Mouse (Mus musculus) skeletal muscle tissue, adult 2 months (tissue): ENCODE data around the gene Wwp2.

Experiments used
- DNase-seq: peaks from one replicate; pipeline ENCODE4 v3.0.0-alpha.2; 2012; ENCODE audit warnings: low read depth, low spot score

Gene Wwp2

DNA sequence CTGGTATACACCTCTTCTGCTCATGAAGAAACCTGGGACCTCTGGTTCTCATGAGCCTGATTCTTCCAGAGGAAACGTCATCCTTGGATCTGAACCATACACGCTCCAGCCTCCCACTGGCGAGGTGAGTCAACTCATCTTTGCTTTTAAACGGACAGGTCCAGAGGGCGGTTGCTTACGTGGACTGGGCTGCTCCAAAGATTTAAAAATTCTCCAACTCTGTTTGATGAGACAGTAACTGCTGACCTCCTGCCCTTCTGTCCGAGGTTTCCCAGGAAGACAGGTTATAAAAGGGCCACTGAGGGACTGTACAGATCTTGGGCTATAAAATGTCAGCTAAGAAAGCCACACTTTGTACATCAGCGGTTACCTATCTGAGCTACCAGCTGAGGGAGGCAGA, 5.3 kb upstream of the Wwp2 start:
- DNase-seq, result no peak

DNA sequence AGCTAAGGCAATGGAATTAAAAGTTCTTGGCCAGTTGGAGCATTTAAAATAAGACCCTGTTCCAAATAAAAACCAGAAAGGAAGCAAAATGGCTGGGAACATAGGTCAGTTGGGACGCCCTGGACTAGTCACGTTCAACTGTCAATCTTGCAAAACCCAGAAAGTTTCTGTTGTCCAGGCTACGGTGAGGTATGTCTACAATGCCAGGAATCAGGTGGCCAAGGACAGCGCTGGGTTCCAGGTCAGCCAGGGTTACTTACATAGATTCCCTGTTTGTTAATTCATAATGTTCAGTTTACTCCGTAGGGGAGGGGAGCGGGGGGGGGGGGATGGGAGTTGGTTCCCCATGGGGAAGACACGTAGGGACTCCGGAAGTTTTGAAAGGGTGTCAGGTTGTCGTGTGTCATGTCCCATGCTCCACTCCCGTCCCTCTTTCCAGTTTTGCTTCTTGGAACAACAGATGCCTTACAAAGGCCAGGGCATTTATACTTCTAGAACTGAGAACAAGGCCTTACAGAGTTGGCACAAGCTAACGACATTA, 674 bp upstream of the Wwp2 start:
- no peak for DNase-seq

DNA sequence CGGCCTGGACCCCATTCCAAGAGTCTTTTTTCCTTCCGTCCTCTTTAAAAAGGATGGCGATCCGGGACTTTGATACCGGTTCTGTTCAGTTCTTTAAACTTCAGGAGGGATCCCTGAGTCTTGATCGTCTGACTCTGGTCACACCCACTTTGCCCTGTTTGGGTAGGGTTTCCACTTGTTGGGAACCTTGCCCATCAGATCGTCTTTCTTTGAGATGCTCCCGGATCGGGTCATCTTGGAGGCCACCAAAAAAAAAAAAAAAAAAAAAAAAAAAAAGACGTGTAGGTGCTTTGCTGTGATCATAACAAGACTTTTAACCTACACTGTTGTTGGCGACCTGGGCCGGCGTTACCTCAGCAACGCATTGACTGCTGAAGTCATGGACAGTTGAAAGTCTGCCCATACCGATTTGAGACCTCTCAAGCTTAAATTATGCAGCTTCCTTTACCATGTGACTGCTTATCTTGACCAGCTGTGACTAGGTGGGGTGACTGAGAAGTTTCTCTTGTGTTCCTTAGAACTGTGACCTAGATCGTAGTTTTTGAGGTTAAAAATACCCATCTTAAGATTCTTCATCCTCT, 766 bp downstream of the Wwp2 start:
- DNase-seq, result peak; percentile 24

DNA sequence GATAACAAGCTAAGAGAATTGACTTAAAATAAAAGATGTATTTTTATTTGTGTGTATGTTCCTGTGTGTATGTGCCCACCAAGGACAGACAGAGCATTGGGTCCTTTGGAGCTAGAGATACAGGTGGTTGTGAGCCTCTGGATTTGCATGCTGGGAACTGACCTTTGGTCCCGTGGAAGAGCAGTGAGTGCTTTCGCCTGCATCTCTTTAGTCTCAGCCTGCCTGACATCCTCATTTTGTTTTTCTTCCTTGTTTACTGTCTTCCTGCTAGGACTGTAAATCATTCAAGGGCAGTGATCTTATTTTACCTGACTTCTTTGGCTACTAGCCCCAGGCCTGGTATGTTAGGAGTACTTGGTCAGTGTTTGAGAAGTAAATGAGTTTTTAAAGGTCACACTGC, 1.5 kb downstream of the Wwp2 start:
- no peak for DNase-seq

DNA sequence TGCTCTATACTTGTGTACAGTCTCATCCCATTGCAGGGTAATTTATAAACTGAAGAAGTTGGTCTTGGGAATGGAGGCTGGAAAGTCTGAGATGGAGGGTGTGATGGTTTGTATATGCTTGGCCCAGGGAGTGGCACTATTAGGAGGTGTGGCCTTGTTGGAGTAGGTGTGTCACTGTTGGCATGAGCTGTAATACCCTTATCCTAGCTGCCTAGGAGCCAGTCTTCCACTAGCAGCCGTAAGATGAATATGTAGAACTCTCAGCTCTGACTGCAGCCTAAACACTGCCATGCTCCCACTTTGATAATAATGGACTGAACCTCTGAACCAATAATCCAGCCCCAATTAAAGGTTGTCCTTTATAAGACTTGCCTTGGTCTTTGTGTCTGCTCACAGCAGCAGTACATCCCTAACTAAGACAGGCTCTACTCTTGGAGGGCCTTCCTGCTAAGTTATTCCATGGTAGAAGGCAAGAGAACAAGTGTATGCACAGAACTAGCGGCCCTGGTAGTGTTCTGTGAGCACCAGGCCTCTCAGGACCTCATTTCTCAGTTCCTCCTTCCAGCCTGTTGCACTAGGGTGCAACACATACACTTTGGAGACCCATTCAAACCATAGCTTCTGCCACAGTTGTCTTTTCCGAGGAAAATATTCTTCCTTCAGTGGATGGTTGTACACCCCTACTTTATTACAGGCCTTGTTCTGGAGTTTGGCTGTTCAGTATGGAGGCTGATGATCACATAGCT, 3.9 kb downstream of the Wwp2 start:
- DNase-seq, result no peak

DNA sequence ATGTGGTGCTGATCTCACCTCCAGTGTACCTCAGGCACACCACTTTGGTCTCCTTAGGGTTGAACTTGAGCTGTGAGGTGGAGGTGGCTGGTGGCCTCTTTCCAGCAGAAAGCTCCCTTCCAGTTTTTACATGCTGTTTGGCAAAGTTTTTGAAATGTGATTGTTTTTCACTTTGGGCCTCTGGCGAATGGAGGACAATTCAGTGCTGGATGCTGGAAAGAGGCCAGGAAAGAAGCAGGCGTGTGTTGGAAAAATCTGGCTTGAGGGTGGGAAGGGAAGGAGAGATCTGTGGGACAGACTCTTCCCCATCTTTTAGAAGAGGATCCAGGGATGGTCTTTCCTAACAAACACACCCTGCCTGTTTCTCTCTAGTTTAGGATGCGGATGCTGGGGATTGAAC, 8.5 kb downstream of the Wwp2 start:
- no peak for DNase-seq

DNA sequence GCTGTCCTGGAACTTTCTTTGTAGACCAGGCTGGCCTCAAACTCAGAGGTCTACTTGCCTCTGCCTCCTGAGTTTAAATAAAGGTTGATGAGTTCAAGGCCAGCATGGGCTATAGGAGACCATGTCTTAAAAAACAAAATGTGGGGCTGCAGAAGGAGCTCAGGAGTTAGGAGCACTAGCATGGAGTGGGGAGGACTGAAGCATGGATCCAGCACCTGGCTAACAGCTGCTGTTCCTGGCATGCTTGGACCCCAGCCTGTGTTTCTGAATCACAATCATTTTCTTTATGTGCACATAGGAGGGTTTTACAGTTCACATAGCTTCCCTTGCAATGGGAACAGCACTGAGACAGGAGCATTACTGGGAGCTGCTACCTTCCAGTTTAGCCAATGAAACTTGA, 11.5 kb downstream of the Wwp2 start:
- no peak for DNase-seq

DNA sequence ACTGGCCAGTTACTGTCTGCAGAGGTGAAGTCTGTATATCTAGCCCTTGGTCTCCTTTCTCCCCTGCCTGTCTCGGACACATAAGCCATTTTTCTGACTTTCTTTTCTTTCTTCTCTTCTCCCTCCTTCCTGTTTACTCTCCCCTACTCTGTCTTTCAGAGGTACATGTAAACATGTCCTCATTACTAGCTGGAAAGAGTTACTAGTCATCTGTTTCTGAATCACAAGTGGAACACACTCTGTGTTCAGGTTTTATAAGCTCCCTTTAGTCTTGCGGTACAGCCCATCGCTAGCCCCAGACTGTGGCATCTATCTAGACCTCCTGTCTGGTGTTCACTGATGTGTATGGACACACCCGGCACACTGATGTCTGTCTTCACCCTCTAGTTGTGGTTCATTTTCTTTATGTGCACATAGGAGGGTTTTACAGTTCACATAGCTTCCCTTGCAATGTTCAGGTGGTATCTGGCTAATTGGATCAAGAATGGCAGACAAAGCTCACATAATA, 12.3 kb downstream of the Wwp2 start:
- no peak for DNase-seq

DNA sequence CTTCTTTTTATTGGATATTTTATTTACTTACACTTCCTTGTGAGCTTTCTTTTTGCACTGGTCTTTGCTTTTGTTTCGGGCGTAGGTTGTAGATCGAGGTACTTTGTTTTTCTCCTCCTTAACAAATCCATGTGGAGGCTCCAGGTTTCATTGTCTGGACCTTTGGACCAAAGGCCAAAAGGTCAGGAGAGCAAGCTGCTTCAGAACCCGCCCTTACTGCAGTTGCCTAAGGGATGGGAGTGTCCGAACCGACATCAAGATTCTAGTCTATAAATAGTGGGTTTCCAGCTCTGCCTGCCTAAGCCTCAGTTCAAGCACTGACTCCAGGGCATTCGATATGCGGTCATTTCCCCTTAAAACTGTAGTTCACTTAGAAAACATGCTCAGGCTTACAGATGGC, 13.0 kb downstream of the Wwp2 start:
- DNase-seq, result no peak

DNA sequence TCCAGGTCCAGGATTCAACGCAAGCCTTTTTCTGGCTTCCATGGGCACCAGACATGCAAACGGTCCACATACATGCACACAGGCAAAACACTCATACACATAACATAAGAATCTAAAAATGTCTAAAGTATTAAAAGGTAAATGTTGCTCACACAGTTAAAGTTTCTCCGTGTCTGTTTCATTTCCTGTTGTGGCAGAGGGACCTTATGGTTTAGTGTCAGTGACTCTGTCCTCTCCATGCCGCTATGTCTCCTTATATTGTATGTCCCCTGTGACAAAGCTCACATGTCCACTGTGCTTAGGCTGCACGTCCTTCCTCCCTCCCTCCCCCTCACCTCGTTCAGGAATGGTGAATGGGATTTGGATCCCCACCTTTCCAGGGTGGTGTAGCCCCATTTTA, 13.5 kb downstream of the Wwp2 start:
- no peak for DNase-seq

DNA sequence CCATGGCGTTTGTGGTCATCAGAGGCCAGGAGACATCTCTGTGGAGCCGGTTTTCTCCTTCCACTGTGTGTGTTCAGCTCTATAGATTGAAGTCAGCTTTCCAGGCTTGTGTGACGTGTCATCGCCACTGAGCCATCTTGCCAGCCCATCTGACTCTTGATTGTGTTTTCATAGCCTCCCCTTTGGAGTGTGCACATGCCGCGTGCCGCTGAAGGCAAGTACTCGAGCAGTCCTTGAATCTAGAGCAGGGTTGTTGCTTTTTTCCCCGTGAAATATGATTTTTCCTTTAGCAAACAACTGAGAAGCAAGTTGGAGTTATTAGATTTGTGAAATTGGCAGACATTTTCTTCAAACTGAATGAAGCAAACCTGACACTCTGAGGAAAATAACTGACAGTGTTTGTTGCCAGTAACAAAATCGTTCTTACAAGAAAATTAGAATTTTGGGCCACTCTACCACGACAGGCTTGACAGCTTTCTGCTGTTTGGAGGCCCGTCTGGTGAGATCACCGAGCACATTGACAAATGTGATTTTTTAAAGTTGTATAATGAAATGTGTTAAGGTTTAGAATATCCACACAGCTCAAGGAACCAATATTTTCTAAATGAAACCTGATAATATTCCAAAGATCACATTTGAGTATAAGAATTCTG, 15.4 kb downstream of the Wwp2 start:
- no peak for DNase-seq

DNA sequence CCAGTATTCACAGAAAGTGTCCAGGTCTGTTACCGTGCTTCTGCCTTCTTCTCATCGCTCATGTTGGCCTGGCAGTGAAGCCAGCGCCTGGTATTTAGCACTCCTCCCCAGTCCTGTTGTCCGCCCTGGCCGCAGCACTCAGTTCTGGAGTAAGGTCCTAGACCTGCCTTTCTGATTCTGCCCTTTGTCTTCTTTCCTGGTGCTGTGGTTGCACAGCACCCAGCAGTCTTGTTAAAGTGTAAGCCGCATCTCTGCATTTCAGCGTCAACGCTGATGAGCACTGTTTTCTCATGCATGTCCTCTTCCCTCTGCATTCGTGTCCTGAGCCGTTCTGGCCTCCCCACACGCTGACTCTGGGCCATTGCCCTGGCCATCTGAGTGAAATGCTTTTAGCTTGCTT, 17.2 kb downstream of the Wwp2 start:
- DNase-seq, result no peak

DNA sequence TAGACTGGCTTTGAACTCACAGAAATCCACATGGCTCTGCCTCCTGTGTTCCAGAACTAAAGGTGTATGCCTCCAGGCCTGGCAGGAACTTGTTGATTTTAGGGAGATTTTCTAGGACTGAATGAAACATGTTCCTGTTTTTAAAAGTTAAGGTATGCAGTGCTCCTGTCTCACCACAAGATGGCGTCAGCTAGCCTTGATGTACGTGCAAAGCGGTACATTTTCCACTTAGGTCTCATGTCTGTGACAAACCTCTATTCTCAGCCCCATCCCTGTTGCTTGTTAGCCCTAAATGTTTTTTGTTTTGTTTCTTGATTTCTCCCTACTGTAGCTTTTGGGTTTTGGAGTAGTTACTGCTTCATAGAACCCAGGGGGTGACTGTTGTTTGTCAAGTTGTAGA, 19.1 kb downstream of the Wwp2 start:
- DNase-seq, result peak; percentile 45

DNA sequence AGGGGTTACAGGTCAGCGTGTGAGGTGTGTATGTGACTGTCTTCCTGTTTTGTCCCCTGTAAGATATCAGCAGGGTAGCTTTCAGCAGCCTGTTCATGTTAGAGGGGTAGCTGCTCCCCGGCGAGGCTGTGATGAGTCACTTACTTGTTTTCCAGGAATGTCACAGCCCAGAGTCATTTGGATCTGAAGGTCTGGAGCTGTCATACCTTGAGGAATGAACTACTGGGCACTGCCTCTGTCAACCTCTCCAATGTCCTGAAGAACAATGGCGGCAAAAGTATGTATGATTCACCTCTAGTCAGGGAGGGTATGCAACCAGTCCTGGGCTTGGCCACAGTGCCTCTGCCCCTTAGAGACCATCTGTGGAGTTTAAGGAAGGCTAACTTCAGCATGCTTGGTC, 21.6 kb downstream of the Wwp2 start:
- DNase-seq, result no peak

DNA sequence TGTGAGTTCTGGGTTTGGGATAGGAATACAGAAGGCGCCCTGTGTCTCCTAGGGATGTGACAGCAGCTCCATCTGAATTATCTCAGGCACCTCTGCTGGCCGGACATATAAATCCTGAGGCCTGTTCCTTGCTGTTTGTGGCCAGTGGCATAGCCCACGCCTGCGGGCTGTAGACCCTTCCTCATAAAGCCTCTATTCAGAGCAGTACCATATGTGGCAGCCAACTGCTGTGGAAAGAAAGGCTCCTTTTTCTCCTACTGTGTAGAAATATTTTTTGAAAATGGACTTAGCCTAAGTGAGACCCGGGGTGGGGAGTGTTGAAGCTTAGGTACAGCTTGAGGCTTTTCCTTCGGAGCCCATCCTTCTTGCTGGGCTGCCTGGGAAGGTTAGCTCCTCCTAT, 22.1 kb downstream of the Wwp2 start:
- DNase-seq, result no peak

DNA sequence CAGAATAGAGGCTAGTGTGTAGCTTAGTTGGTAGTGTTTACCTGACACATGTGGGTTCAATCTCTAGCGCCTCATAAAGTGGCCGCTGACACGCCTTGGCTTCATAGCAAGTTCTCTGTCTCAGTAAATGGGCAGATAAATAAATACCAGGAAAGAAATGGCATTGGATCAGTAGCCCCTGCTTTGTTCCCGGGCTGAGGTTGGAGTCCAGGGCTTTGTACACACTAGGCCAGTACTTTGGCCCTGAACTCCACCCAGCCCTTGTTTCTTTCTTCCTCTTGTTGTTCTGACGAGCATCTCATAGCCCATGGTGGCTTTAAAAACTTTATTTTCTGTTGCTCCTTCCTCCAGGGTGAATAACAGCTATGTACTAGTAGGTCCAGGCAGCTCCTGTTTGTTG, 26.3 kb downstream of the Wwp2 start:
- no peak for DNase-seq

DNA sequence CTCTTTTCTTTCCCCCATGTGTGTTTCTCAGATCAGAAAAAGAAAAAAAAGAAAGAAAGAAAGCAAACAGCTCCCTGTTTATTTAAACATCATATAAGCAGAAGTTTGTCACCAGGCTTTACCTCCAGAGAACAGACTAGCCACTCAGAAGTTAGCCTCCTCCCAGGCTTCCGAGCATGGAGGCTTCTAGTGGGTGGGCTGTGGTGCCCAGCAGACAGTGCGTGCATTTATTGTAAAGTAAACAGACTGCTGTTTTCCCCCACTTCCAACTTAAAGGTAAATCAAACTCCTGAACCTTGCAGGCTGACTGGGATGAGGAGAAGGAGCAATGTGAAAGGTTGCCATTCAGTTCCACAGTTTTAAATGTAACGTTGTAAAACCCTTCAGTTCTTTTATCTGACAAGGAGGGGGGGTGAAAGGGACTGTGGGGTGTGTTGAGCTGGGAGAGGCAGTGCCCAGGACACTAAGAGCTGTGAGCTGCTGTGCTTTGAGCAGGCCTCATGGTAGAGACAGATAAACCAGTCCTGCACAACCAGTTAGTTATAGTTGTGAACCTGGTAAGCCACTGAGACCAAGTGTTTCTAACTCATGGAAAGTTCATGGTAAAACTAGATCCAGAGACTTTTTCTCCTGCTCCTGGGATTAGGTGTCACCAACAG, 29.3 kb downstream of the Wwp2 start:
- DNase-seq, result no peak

DNA sequence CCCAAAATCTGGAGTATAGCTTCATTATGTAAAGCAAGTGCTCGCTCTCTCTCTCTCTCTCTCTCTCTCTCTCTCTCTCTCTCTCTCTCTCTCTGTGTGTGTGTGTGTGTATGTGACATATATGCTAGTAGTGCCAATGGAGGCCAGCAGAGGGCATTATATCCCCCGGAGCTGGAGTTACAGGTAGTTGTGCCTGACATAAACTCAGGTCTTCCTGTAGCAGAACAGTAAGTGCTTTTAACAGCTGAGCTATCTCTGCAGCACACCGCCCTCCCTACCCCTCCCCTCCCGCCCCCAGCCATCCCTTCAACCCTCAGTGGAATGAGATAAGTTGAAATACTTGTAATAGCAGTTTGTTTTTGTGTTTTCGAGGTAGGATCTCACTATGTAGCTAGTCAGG, 30.5 kb downstream of the Wwp2 start:
- no peak for DNase-seq

DNA sequence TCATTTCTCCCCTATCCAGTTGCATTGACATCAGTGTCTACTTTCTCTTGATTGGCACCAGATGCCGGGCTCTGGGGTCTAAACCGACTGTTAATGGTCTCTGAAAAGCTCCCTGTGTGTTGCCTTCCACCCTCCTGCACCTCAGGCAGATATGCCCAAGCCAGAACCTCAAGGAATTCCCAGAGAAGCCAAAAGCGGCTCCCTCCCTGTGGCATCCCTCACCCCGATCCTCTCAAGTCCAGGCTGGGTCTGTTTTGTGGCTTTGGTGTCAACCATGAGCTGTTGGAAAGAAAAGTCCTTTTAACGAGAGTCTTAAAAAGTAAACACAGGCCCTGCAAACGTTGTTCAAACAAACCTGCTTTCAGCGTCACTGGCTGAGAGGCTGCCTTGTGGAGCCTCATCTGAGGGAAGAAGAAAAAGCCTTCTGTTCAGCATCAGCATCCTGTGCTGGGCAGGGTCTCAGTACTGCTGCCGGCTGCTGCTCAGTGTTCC, 32.7 kb downstream of the Wwp2 start:
- DNase-seq, result no peak

DNA sequence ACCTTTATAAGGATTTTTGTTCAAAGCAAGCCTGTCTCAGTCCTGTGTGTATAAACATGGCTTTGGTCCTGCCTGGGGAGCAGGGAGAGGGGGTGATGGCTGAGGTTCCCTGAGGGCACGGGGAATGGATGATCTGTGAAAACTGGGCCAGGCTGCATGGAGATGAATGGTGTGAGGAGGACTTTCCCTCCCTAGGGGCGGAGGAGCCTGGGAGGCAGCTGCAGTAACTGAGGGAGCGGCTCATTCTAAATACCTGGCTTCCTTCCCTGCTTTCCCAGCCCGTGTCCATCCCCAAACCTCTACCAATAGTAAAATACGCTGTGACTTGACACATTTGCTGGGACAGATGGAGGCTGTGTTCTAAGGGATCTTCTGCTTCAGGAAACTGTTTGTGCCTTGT, 34.1 kb downstream of the Wwp2 start:
- DNase-seq, result no peak

DNA sequence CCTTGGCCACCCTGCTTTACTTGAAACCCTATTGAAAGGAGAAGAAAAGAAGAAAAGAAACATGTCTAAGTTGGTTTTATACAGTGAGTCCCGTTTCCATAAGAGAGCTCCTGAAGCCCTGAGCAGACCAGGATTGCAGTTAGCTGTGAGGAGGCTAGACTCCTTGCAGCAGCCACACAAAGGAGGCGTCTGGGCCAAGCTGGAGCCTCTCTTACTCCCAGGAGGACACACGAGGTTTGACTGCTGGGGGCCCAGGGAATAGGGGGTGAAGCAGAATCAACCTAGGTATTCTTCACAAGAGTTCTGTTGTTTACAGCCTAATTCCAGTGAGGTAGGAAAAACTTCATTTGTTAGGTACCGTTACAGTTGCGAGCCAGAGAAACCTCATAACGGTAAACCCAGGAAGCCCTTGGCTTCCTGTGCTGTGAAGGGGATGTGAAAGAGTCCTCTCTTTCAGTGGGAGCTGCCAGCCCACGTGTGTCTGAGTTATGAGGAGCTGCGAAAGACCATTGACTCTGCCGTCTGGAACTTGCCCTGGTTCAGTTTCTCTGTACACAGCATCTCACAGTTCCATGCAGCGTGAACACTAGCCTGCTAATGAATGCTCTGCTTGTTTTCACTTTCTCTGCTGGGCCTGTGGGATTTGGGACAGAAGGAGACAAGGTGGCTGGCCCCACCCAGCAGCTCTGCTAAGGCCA, 36.4 kb downstream of the Wwp2 start:
- DNase-seq, result no peak

DNA sequence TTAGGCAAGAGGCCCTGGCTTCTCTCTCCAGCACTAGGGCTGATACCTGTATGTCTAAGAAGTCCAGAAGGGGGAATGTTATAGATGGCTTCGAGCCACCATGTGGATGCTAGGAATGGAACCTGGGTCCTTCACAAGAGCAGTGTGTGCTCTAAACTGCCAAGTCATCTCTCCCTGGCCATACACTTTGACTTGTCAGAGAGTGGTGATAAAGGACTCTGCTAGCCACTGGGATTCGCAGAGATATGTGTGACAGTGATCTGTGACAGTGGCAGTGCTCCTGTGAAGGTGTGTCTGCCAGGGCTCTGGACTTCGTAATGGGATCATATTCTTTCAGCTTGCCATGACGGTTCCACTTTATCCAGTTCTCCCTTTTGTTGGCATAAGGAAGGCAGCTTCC, 37.2 kb downstream of the Wwp2 start:
- DNase-seq, result no peak
